Mouse (Mus musculus): ENCODE data around the gene Kctd20. TPM values are rescaled to one million over a fixed set of nuclear protein-coding genes. Genes with fewer than 3 reads are reported as not detected.

Kctd20 gene
- 27.2 and 29.0 TPM in 2 replicates for polyA plus RNA-seq (2012; ENCODE audit: insufficient read depth, insufficient read length, missing spikeins)

DNA sequence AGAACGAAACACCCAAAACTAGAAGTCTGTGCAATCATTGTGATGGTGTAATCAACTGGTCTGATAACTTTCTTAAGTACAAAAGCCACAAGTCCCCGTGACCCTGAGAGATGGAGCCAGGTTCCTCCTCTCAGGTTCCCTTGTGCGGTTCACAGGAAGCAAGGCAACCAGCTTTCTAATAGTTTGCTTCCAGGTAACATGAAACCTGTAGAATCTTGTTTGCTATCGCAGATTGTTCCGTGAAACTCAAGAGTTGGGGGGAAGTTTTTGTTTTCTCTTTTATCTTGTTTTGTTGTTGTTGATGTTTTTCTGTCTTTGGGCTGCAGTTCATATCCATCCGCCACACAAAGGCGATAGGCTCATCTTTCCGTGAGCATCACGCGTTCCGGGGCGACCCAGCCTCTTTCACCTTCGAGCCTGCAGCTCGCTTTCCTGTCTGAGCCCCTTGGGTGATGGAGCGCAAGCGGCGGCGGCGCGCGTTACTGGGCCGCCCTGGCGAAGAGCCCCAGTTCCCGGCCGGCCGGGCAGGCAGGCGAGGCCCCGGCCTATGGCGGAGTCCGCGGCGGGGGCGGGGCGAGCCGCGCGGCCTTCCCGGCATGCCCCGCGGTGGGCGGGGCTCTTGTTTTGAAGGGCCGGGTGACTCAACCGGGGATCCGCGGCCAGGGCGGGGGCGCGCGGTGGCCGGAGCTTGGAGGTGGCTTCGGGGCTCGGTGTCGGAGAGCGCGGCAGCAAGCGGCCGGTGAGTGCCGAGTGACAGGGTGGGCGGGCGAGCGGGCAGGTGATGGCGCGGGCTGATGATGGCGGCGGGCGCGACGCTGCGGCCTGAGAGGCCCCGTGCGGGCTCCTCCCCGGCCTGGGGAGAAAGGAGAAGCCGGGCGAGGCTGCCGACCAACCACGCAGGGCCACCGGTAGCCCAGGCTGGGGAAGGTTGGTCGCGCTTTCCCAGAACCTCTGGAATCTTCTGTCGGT is at the start of gene Kctd20:
Gene Kctd20 (plus strand): TSS at position 120 of the 969 bp plus-strand sequence.
- H3K4me1 ChIP-seq (ENCODE audit: control insufficient read depth, insufficient read depth, insufficient read length, low read length), result peaks cover 16% of the 10 kb centered on the region; the same call in 1 of the 2 replicates
- peak within 1 kb of the TSS; percentile 89 for H3K27ac ChIP-seq (replicated peaks; ENCODE audit: low read depth, low read length)
- H3K4me3 ChIP-seq (ENCODE audit: insufficient read depth, low read depth, low read length), result peak within 1 kb of the TSS; percentile 94

- H3K4me3 ChIP-seq (ENCODE audit: insufficient read depth, low read depth, low read length), result no peak overlapping the region
- no peaks in the 10 kb centered on the region for H3K4me1 ChIP-seq (ENCODE audit: control insufficient read depth, insufficient read depth, insufficient read length, low read length)
- no peak overlapping the region for H3K27ac ChIP-seq (replicated peaks; ENCODE audit: low read depth, low read length)
Observed at GRCm38 (mm10) chr17:28904546-28905376, 47.0 kb upstream of the Kctd20 start.

GRCm38 (mm10) chr17:28905377-28905916 is 46.3 kb upstream of the Kctd20 start:
- Histone ChIP-seq H3K27ac (replicated peaks; ENCODE audit: low read depth, low read length) (no peak overlapping the region), H3K4me1 (ENCODE audit: control insufficient read depth, insufficient read depth, insufficient read length, low read length) (no peaks in the 10 kb centered on the region), H3K4me3 (ENCODE audit: insufficient read depth, low read depth, low read length) (no peak overlapping the region)

GRCm38 (mm10) chr17:28907959-28908358 is 43.8 kb upstream of the Kctd20 start:
- Histone ChIP-seq H3K4me3 (ENCODE audit: insufficient read depth, low read depth, low read length) (no peak overlapping the region), H3K27ac (replicated peaks; ENCODE audit: low read depth, low read length) (no peak overlapping the region), H3K4me1 (ENCODE audit: control insufficient read depth, insufficient read depth, insufficient read length, low read length) (no peaks in the 10 kb centered on the region)

DNA sequence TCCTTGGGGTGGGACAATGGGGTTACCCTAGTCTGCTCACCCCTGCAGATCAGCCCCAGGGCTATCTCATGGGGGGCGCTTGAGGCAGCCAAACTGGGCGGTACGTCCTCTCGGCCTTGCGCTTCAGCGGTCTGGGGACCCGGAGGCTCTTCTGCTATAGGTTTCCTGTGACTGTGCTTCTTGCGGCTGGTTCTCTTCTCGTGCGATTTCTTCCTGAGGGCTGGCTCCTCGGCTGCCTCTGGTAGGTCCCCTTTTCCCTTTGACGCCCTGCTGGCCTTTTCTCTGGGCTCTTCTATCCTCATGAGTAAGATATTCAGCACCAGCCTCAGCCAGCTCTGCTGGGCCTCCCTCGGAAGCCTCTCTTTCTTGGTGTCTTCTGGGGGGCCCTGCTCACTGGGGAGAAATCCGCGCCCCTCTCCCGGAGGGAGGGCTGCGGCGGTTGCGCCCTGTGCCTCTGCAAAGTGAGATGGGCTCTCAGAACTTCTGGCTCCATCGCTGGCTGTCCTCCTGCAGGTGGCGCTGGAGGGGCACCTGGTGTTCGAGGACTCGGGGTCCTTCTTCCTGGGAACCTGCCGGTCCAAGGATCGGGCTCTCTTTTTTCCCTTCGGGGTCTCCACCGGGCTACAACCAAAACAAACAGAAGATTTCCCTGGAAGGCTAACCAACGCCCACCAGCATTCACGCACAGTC is 42.4 kb upstream of the Kctd20 start:
- Histone ChIP-seq H3K4me3 (ENCODE audit: insufficient read depth, low read depth, low read length) (no peak overlapping the region), H3K27ac (replicated peaks; ENCODE audit: low read depth, low read length) (no peak overlapping the region), H3K4me1 (ENCODE audit: control insufficient read depth, insufficient read depth, insufficient read length, low read length) (0 out of 2 replicates have a peak, but pooled peaks cover 4% of the 10 kb centered on the region)

GRCm38 (mm10) chr17:28910139-28910538 is 41.6 kb upstream of the Kctd20 start:
- H3K4me3 ChIP-seq (ENCODE audit: insufficient read depth, low read depth, low read length), result no peak overlapping the region
- 0 out of 2 replicates have a peak, but pooled peaks cover 4% of the 10 kb centered on the region for H3K4me1 ChIP-seq (ENCODE audit: control insufficient read depth, insufficient read depth, insufficient read length, low read length)
- H3K27ac ChIP-seq (replicated peaks; ENCODE audit: low read depth, low read length), result no peak overlapping the region

GRCm38 (mm10) chr17:28913200-28913599 is 38.5 kb upstream of the Kctd20 start:
- H3K27ac ChIP-seq (replicated peaks; ENCODE audit: low read depth, low read length), result peak overlapping the region; percentile 12; the same call in 1 of the 2 replicates
- no peak overlapping the region for H3K4me3 ChIP-seq (ENCODE audit: insufficient read depth, low read depth, low read length)
- 0 out of 2 replicates have a peak, but pooled peaks cover 4% of the 10 kb centered on the region for H3K4me1 ChIP-seq (ENCODE audit: control insufficient read depth, insufficient read depth, insufficient read length, low read length)

- Histone ChIP-seq H3K27ac (replicated peaks; ENCODE audit: low read depth, low read length) (no peak overlapping the region), H3K4me1 (ENCODE audit: control insufficient read depth, insufficient read depth, insufficient read length, low read length) (0 out of 2 replicates have a peak, but pooled peaks cover 4% of the 10 kb centered on the region), H3K4me3 (ENCODE audit: insufficient read depth, low read depth, low read length) (no peak overlapping the region)
Observed at GRCm38 (mm10) chr17:28913940-28914339, 37.8 kb upstream of the Kctd20 start.

GRCm38 (mm10) chr17:28915060-28915628 is 36.6 kb upstream of the Kctd20 start, which contains the start of gene 4930539E08Rik:
4930539E08Rik (minus strand) TSS chr17:28915324.
- Histone ChIP-seq H3K4me3 (ENCODE audit: insufficient read depth, low read depth, low read length) (no peak within 1 kb of the TSS), H3K27ac (replicated peaks; ENCODE audit: low read depth, low read length) (no peak within 1 kb of the TSS), H3K4me1 (ENCODE audit: control insufficient read depth, insufficient read depth, insufficient read length, low read length) (0 out of 2 replicates have a peak, but pooled peaks cover 4% of the 10 kb centered on the region)

GRCm38 (mm10) chr17:28916520-28916919 is 35.2 kb upstream of the Kctd20 start:
- 0 out of 2 replicates have a peak, but pooled peaks cover 4% of the 10 kb centered on the region for H3K4me1 ChIP-seq (ENCODE audit: control insufficient read depth, insufficient read depth, insufficient read length, low read length)
- no peak overlapping the region for H3K27ac ChIP-seq (replicated peaks; ENCODE audit: low read depth, low read length)
- no peak overlapping the region for H3K4me3 ChIP-seq (ENCODE audit: insufficient read depth, low read depth, low read length)

- Histone ChIP-seq H3K4me1 (ENCODE audit: control insufficient read depth, insufficient read depth, insufficient read length, low read length) (no peaks in the 10 kb centered on the region), H3K27ac (replicated peaks; ENCODE audit: low read depth, low read length) (no peak overlapping the region), H3K4me3 (ENCODE audit: insufficient read depth, low read depth, low read length) (no peak overlapping the region)
Observed at GRCm38 (mm10) chr17:28921086-28921485, 30.7 kb upstream of the Kctd20 start.

GRCm38 (mm10) chr17:28922096-28922495 is 29.7 kb upstream of the Kctd20 start:
- no peaks in the 10 kb centered on the region for H3K4me1 ChIP-seq (ENCODE audit: control insufficient read depth, insufficient read depth, insufficient read length, low read length)
- no peak overlapping the region for H3K27ac ChIP-seq (replicated peaks; ENCODE audit: low read depth, low read length)
- no peak overlapping the region for H3K4me3 ChIP-seq (ENCODE audit: insufficient read depth, low read depth, low read length)

GRCm38 (mm10) chr17:28924957-28925595 is 26.7 kb upstream of the Kctd20 start:
- Histone ChIP-seq H3K27ac (replicated peaks; ENCODE audit: low read depth, low read length) (no peak overlapping the region), H3K4me3 (ENCODE audit: insufficient read depth, low read depth, low read length) (no peak overlapping the region), H3K4me1 (ENCODE audit: control insufficient read depth, insufficient read depth, insufficient read length, low read length) (0 out of 2 replicates have a peak, but pooled peaks cover under 1% of the 10 kb centered on the region)
